Mouse (Mus musculus): Measurements from ENCODE around the gene Inpp5d. TPM values are rescaled to one million over a fixed set of nuclear protein-coding genes. Genes with fewer than 3 reads are reported as not detected.

Gene Inpp5d
- polyA plus RNA-seq, 1 experiment, result 202 TPM

DNA sequence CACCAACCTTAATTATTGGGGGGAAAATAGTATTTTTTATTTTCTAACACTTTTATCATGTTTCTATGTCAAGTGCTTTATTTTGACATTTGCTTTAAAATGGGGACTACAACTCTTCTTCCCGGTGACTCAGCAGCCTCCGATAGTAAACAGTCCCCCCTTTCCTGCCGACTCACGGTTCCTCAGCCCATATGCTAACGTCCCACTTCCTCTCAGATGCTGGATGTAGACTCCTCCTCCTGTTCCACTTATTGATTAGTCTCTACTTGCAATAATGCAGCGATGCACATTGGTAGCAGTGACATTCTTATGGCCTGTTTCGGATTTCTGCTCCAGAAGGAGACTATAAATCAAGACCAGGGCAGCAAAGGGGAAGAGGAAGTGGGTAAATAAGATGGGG is 28.5 kb downstream of the Inpp5d start:
- TF ChIP-seq POLR2A (IDR thresholded peaks at IDR 0.05; ENCODE audit: borderline replicate concordance, low read depth, low read length) (no peak), CTCF (IDR thresholded peaks at IDR 0.05; ENCODE audit: low read depth, low read length) (no peak)
- Histone ChIP-seq H3K27ac (ENCODE audit: insufficient read depth, low read depth, low read length) (peak overlapping the region; percentile 62), H3K4me1 (ENCODE audit: control insufficient read depth, insufficient read depth, low read length) (peaks cover 70% of the 10 kb centered on the region), H3K4me3 (ENCODE audit: insufficient read depth, low read length) (no peak overlapping the region)

DNA sequence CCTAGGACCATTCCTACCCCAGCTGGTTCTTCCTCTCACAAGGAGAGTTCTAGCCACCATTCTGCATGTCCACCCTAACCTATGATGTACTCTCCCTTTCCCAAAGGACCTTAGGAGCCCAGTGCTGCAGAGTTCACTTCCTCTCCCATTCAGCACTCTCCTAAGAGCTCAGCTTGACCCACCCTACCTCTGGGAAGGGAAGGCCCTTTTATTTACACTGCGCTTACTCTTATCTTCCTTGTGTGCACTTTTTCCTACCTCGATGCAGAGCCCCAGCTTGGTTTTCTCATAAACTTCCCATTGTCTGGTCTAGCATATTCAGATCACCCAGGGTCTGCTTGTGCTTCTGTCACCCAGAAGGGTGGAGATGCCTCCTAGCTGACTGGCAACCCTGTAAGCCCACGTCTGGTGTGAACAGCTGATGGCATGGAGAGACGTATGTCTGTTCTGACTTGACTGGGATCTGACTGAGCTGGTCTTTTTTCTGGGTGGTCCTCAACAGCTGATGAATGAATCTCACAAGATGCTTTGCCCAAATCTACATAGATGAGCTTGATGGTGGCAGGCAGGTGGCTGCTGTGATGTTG is 29.2 kb downstream of the Inpp5d start:
- no peak overlapping the region for H3K4me3 ChIP-seq (ENCODE audit: insufficient read depth, low read length)
- peak overlapping the region; percentile 92 for H3K27ac ChIP-seq (ENCODE audit: insufficient read depth, low read depth, low read length)
- peaks cover 73% of the 10 kb centered on the region for H3K4me1 ChIP-seq (ENCODE audit: control insufficient read depth, insufficient read depth, low read length)

DNA sequence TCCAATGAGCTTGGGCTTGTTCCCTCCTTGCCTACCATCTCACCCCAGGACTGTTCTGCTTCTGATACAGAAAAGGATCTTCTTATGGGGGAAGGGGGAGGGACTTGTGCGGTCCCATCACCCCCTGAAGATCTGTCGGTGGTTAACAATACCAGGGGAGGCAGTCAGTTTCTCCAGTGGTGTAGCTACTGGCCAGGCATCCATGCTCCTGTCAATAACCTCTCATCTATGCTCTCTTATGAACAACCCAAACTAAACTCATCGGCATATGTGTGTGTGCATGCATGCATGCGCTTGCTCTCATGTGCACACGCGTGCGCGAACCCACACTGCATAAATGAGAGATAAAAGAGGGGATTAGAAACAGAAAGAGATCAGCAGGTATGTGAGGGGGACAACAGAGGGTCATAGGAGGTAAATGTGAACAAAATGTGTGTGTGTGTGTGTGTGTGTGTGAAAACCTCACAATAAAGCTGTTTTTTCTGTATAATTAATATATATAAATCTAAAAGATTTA is 29.9 kb downstream of the Inpp5d start:
- TF ChIP-seq CTCF (IDR thresholded peaks at IDR 0.05; ENCODE audit: low read depth, low read length), result no peak
- no peak for TF ChIP-seq POLR2A (IDR thresholded peaks at IDR 0.05; ENCODE audit: borderline replicate concordance, low read depth, low read length)
- Histone ChIP-seq H3K27ac (ENCODE audit: insufficient read depth, low read depth, low read length) (peak overlapping the region; percentile 92), H3K4me1 (ENCODE audit: control insufficient read depth, insufficient read depth, low read length) (peaks cover 76% of the 10 kb centered on the region), H3K4me3 (ENCODE audit: insufficient read depth, low read length) (no peak overlapping the region; the same call in 1 of the 2 replicates)

More for the DNA sequence above, 29.2 kb downstream of the Inpp5d start:
- TF ChIP-seq CTCF (IDR thresholded peaks at IDR 0.05; ENCODE audit: low read depth, low read length) (no peak), POLR2A (IDR thresholded peaks at IDR 0.05; ENCODE audit: borderline replicate concordance, low read depth, low read length) (no peak)

DNA sequence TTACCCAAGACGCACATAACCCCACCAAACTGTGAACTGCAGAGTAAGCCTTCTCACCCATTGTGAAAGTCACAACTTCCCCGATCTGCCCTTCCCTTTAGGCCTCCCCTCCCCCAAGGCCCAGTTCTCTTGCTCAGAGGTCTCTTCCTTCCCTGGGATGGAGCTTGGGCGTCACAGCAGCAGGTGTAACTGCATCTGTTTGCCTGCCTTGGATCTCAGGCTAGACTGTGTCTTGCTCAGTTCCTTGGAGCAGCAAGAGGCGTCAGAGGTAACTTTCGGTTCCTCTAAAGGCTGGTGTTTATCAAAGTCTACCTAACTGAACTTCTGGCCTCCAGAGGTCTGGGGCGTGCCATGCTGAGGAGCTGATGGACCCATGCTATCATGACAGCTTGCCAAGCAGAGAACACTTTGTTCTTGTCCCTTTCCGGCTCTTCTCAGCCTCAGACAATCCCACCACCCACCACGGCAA is 30.5 kb downstream of the Inpp5d start:
- H3K4me1 ChIP-seq (ENCODE audit: control insufficient read depth, insufficient read depth, low read length), result peaks cover 75% of the 10 kb centered on the region
- peak overlapping the region; percentile 92 for H3K27ac ChIP-seq (ENCODE audit: insufficient read depth, low read depth, low read length)
- no peak for TF ChIP-seq CTCF (IDR thresholded peaks at IDR 0.05; ENCODE audit: low read depth, low read length)
- H3K4me3 ChIP-seq (ENCODE audit: insufficient read depth, low read length), result peak overlapping the region; percentile 3; the same call in 1 of the 2 replicates

DNA sequence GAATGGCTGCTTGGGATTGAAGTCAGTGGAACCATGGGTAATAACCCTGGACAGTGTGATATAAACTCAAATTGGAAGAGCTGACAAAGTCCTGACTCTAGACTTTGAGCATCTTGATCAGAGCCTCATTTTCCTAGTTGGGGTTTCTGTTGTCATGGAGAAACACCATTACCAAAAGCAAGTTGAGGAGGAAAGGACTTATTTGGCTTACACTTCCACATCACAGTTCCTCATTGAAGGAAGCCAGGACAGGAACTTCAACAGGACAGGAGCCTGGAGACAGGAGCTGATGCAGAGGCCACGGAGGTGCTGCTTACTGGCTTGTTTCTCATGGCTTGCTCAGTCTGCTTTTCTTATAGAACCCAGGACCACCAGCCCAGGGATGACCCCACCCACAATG is 31.3 kb downstream of the Inpp5d start:
- Histone ChIP-seq H3K27ac (ENCODE audit: insufficient read depth, low read depth, low read length) (peak overlapping the region; percentile 92), H3K4me1 (ENCODE audit: control insufficient read depth, insufficient read depth, low read length) (peaks cover 76% of the 10 kb centered on the region), H3K4me3 (ENCODE audit: insufficient read depth, low read length) (no peak overlapping the region)
- TF ChIP-seq POLR2A (IDR thresholded peaks at IDR 0.05; ENCODE audit: borderline replicate concordance, low read depth, low read length) (no peak), CTCF (IDR thresholded peaks at IDR 0.05; ENCODE audit: low read depth, low read length) (no peak)

GRCm38 (mm10) chr1:87655101-87655500 is 35.0 kb downstream of the Inpp5d start:
- Histone ChIP-seq H3K4me1 (ENCODE audit: control insufficient read depth, insufficient read depth, low read length) (peaks cover 80% of the 10 kb centered on the region), H3K4me3 (ENCODE audit: insufficient read depth, low read length) (no peak overlapping the region), H3K27ac (ENCODE audit: insufficient read depth, low read depth, low read length) (no peak overlapping the region)
- TF ChIP-seq CTCF (IDR thresholded peaks at IDR 0.05; ENCODE audit: low read depth, low read length) (no peak), POLR2A (IDR thresholded peaks at IDR 0.05; ENCODE audit: borderline replicate concordance, low read depth, low read length) (no peak)

DNA sequence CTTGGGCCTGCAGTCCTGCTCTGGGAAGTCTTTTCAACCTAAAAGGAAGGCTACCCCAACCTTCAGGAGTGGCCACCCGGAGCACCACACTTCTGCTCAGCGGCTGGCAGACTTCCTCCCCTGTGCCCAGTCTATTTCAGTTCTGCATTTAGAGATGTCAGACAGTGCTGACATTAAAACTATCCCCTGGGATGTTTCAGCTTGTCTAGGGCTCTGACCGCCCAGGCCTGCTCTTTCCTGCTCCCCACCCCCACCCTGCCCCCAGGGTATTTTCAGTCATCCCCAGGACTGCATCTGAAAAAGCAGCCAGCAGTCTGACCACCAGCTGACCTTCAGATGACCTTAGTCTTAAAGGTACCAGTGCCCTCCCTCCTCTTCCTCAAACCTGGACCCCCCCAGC is 38.0 kb downstream of the Inpp5d start:
- Histone ChIP-seq H3K4me1 (ENCODE audit: control insufficient read depth, insufficient read depth, low read length) (peaks cover 60% of the 10 kb centered on the region), H3K4me3 (ENCODE audit: insufficient read depth, low read length) (no peak overlapping the region), H3K27ac (ENCODE audit: insufficient read depth, low read depth, low read length) (peak overlapping the region; percentile 94)
- TF ChIP-seq POLR2A (IDR thresholded peaks at IDR 0.05; ENCODE audit: borderline replicate concordance, low read depth, low read length) (peak; percentile 76; the same call in 1 of the 2 replicates), CTCF (IDR thresholded peaks at IDR 0.05; ENCODE audit: low read depth, low read length) (no peak)

DNA sequence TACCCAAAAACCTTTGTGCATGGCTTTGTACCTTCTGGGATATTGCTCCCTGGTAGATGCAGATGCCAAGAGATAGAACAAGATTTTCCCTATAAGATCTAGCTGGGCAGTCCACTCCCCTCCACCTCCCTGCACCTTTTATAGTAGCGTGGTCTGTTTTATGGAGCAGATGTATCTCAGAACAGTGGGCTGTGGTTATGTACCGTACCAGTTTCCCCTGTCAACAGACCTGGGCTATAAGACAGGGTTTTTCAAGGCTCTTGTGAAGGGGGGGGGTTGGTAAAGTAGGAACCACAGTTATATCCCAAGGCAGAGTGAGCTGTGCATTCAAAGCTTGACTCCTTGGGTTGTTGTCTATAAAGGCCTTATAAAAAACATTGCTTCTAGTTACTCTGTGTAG is 38.4 kb downstream of the Inpp5d start:
- Histone ChIP-seq H3K27ac (ENCODE audit: insufficient read depth, low read depth, low read length) (peak overlapping the region; percentile 94), H3K4me3 (ENCODE audit: insufficient read depth, low read length) (no peak overlapping the region), H3K4me1 (ENCODE audit: control insufficient read depth, insufficient read depth, low read length) (peaks cover 59% of the 10 kb centered on the region)
- no peak for TF ChIP-seq CTCF (IDR thresholded peaks at IDR 0.05; ENCODE audit: low read depth, low read length)
- TF ChIP-seq POLR2A (IDR thresholded peaks at IDR 0.05; ENCODE audit: borderline replicate concordance, low read depth, low read length), result no peak

DNA sequence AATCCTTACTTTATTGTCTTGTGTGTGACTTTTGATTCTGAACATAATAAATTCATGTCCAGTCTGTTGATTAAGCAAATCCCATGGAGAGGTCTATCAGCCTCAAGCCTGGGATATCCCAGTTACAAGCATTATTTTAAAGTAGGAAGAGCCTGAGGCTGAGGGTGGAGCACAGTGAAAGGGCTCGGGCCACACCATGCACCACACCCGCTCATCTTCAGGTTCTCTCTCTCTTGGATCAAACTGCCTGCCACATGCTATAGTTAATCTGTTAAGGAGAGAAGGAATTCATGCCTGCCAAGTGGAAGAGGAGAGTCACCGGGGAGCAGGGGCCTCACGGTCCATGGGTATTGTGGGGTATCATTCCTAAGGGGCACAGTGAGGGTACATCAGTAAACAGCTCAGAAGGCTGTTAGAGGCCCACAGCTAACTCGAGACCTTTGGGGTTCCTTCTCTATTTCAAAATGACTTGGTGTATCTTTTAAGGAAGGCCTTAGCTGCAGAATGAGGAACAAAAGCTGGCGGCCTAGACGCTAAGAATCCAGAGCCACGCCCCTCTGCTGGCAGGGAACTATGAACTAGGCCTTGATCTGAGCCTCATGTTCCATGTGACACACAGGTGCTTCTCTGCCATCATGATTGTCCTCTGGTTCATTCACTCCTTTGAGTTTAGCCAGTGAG is 39.0 kb downstream of the Inpp5d start:
- Histone ChIP-seq H3K4me3 (ENCODE audit: insufficient read depth, low read length) (no peak overlapping the region), H3K27ac (ENCODE audit: insufficient read depth, low read depth, low read length) (peak overlapping the region; percentile 94), H3K4me1 (ENCODE audit: control insufficient read depth, insufficient read depth, low read length) (peaks cover 54% of the 10 kb centered on the region)
- TF ChIP-seq CTCF (IDR thresholded peaks at IDR 0.05; ENCODE audit: low read depth, low read length) (no peak), POLR2A (IDR thresholded peaks at IDR 0.05; ENCODE audit: borderline replicate concordance, low read depth, low read length) (no peak)

GRCm38 (mm10) chr1:87659618-87659960 is 39.5 kb downstream of the Inpp5d start:
- H3K27ac ChIP-seq (ENCODE audit: insufficient read depth, low read depth, low read length), result peak overlapping the region; percentile 59
- peaks cover 52% of the 10 kb centered on the region for H3K4me1 ChIP-seq (ENCODE audit: control insufficient read depth, insufficient read depth, low read length)
- TF ChIP-seq POLR2A (IDR thresholded peaks at IDR 0.05; ENCODE audit: borderline replicate concordance, low read depth, low read length), result no peak
- no peak for TF ChIP-seq CTCF (IDR thresholded peaks at IDR 0.05; ENCODE audit: low read depth, low read length)
- no peak overlapping the region for H3K4me3 ChIP-seq (ENCODE audit: insufficient read depth, low read length)
